Mouse (Mus musculus): ENCODE measurements around the gene Gm44596.

- TF ChIP-seq CTCF (IDR thresholded peaks at IDR 0.05) (no peak), EP300 (IDR thresholded peaks at IDR 0.05) (no peak; the same call in 1 of the 2 replicates)
These were observed 49.7 kb downstream of the Gm44596 start for GRCm38 (mm10) chr6:128425046-128425445.
